Mouse (Mus musculus): ENCODE results near the gene Mpv17l.
"Not testable (repeated sequence)": the region's sequence is repeated elsewhere in the genome, so short reads cannot be mapped to it uniquely, and the experiment has no call there.

Gene Mpv17l

DNA sequence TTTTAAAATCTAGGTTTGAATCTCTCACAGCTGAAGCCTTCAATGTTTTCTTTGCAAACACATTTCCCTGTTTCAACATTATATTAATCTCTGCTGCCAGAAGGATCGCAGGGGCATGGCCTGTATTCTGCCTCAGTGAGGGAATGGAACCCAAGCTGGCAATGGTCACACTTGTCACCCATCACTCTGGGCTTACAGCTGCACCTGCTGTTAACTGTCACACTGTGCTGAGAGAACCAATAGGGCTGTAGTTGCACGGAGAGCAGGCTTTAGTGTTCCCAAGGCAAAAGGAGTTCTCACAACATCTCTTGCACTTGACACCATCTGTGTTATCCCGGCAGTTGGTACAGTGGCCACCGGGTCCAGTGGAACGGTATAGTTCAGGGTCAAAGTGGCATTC is 17.1 kb downstream of the Mpv17l start:
- TF ChIP-seq CTCF (conservative IDR thresholded peaks at IDR 0.05; ENCODE audit: low read length) (no peak), NANOG (IDR thresholded peaks at IDR 0.05; ENCODE audit: borderline replicate concordance, low read length) (no peak), POU5F1 (IDR thresholded peaks at IDR 0.05; ENCODE audit: borderline replicate concordance, low read length) (no peak)
- peaks cover 14% of the 10 kb centered on the region for H3K4me1 ChIP-seq (replicated peaks; ENCODE audit: low read depth, low read length)
- H3K4me3 ChIP-seq (replicated peaks; ENCODE audit: low read length) = no peak overlapping the region
- H3K36me3 ChIP-seq (ENCODE audit: insufficient read depth, low read length) = no peaks in the 10 kb centered on the region
- no peaks in the 10 kb centered on the region for H3K27me3 ChIP-seq (ENCODE audit: insufficient read depth, low read length)
- H3K9me3 ChIP-seq (ENCODE audit: low read length) = peaks cover 10% of the 10 kb centered on the region

DNA sequence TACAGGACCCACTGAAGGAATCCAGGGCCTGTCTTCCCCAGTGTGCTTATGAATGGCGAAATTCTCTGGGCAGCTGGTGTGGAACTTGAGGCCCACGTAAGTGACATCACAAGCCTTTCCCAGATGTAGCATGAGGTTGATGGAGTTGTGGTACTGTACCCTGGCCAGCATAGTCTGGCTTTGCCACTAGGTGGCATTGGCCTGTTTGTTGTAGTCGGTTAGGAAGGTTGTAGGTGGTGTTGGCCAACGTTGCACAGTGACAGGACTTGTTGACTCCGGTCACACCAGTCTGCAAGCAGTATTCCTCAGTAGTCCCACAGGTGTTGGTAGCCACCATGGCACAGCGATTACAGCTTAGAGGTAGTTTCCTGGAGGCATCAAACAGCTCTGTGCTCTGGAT is 18.1 kb downstream of the Mpv17l start:
- Histone ChIP-seq H3K9me3 (ENCODE audit: low read length) (peaks cover 10% of the 10 kb centered on the region), H3K27me3 (ENCODE audit: insufficient read depth, low read length) (no peaks in the 10 kb centered on the region), H3K4me3 (replicated peaks; ENCODE audit: low read length) (no peak overlapping the region), H3K36me3 (ENCODE audit: insufficient read depth, low read length) (no peaks in the 10 kb centered on the region), H3K4me1 (replicated peaks; ENCODE audit: low read depth, low read length) (peaks cover 14% of the 10 kb centered on the region)
- TF ChIP-seq POU5F1 (IDR thresholded peaks at IDR 0.05; ENCODE audit: borderline replicate concordance, low read length) (no peak), CTCF (conservative IDR thresholded peaks at IDR 0.05; ENCODE audit: low read length) (peak; percentile 75)

DNA sequence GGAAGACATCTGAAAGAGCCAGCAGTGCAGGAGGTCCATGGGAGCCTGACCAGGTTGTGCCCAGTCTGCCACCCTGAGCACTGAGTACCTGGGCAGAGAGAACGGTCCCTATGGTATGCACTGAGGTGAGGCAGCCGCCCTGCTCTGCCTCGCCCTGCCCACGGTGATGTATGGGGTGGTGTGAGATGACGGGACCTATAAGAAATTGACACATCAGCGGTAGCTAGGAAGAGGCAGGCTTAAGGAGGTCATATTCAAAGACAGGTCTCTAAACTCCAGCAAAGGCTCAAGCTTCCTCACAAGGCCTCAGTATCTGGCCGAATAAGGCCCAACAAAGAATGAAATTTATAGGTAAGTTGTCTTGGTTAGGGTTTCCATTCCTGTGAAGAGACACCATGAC is 18.8 kb downstream of the Mpv17l start:
- Histone ChIP-seq H3K27me3 (ENCODE audit: insufficient read depth, low read length) (no peaks in the 10 kb centered on the region), H3K4me1 (replicated peaks; ENCODE audit: low read depth, low read length) (peaks cover 14% of the 10 kb centered on the region), H3K36me3 (ENCODE audit: insufficient read depth, low read length) (no peaks in the 10 kb centered on the region), H3K9me3 (ENCODE audit: low read length) (peaks cover 10% of the 10 kb centered on the region), H3K4me3 (replicated peaks; ENCODE audit: low read length) (no peak overlapping the region)
- TF ChIP-seq CTCF (conservative IDR thresholded peaks at IDR 0.05; ENCODE audit: low read length) (no peak), POU5F1 (IDR thresholded peaks at IDR 0.05; ENCODE audit: borderline replicate concordance, low read length) (no peak), NANOG (IDR thresholded peaks at IDR 0.05; ENCODE audit: borderline replicate concordance, low read length) (no peak)

DNA sequence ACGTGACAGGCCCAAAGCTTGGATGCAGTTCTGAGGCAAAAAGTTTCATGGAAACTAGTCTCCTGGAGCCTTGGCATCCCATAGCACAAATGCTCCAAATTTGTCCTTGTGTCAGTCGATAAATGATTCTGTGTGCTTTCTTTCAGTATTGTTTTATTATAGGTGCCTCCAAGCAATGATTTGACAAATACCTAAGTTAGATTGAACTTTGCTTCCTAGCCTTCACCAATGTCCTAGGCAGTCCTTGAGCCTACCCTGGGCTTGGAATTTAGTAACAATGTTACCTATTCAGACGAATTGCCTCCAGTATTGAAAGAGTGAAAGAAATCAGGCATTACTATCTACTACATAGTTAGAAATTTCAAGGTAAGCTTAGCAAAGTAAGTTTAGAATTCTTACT is 19.5 kb downstream of the Mpv17l start:
- not testable (repeated sequence) for H3K36me3 ChIP-seq (ENCODE audit: insufficient read depth, low read length); H3K4me3 ChIP-seq (replicated peaks; ENCODE audit: low read length); H3K27me3 ChIP-seq (ENCODE audit: insufficient read depth, low read length); H3K9me3 ChIP-seq (ENCODE audit: low read length)
- H3K4me1 ChIP-seq (replicated peaks; ENCODE audit: low read depth, low read length) = peaks cover 14% of the 10 kb centered on the region

DNA sequence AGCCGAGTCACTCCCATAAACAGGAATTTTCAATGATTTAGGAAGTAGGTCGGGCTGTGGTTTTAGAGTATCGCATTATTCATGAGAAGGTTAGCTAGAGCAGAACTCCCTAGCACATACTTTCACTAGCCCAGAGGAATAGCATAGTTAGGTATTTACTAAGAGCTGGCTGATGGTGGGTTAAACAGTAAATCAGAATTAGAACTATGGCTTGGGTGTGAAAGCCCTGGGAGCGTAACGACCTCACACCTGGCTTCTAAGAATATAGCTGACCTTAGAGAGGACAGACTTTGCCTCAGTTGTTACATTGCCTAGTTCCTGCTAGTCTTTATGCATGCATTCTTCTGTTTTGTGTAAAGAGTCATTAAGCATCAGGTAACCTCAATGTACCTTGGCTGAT is 20.0 kb downstream of the Mpv17l start:
- not testable (repeated sequence) for H3K27me3 ChIP-seq (ENCODE audit: insufficient read depth, low read length); H3K9me3 ChIP-seq (ENCODE audit: low read length); H3K36me3 ChIP-seq (ENCODE audit: insufficient read depth, low read length); H3K4me3 ChIP-seq (replicated peaks; ENCODE audit: low read length)
- peaks cover 14% of the 10 kb centered on the region for H3K4me1 ChIP-seq (replicated peaks; ENCODE audit: low read depth, low read length)

DNA sequence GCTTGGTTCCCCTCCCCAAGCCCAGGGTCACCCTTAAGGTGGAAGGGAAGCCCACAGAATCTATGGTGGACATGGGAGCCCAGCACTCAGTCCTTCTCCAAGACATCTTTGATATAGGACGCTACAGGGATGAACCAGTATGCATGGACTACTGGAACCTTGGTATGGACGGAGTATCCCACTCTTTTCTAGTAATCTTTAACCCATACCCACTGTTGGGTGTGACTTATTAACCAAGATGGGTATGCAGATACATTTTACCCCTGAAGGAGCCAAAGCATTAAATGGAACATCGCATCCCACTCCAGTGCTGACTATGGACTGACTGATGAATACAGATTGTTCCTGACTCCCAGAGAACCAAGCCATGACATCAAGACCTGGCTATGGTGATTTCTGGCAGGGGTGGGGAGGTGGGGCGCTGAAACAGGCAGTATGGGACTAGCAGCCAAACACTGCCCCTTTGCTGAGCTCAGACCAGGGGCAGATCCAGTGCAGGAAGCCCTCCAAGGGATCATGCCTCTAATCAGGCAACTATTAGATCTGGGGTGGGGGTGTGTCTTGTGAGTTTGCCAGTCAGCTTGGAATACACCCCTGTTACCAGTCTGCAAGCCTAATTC is 24.6 kb downstream of the Mpv17l start:
- peaks cover 7% of the 10 kb centered on the region for H3K36me3 ChIP-seq (ENCODE audit: insufficient read depth, low read length)
- peaks cover 35% of the 10 kb centered on the region for H3K9me3 ChIP-seq (ENCODE audit: low read length)
- no peak for TF ChIP-seq NANOG (IDR thresholded peaks at IDR 0.05; ENCODE audit: borderline replicate concordance, low read length)
- no peak for TF ChIP-seq POU5F1 (IDR thresholded peaks at IDR 0.05; ENCODE audit: borderline replicate concordance, low read length)
- no peak for TF ChIP-seq CTCF (conservative IDR thresholded peaks at IDR 0.05; ENCODE audit: low read length)
- H3K4me1 ChIP-seq (replicated peaks; ENCODE audit: low read depth, low read length) = no peaks in the 10 kb centered on the region
- H3K4me3 ChIP-seq (replicated peaks; ENCODE audit: low read length) = no peak overlapping the region
- H3K27me3 ChIP-seq (ENCODE audit: insufficient read depth, low read length) = no peaks in the 10 kb centered on the region

DNA sequence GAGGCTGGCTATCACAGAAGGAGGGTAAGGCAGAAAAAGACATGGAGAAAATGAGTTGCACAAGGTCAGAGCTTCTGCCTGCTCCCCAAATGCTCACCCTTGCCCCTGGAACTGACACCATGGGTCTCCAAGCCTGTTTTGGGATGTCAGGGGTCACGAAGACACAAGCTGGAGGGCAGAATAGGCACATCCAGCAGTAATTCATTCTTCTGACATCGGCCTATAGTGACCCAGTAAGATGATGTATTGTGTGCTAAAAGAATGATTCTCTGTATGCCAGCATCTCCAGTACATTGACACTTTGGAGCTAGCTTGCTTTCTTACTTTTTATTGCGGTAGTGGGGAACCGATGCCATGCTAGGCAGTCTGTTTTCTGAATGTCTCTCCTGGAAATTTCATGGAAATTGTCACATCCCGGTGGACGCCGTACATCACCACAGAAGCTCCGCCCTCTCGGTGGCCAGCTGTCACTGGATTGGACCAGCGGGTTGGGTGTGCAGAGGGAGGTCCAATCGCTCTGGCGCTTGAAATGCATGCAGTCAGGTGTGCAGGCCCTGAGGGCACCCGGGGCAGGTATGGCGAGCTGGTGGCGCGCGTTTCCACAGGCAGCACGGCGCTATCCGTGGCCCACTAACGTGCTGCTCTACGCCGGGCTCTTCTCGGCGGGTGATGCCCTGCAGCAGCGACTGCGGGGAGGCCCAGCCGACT is 37.3 kb downstream of the Mpv17l start:
- TF ChIP-seq POU5F1 (IDR thresholded peaks at IDR 0.05; ENCODE audit: borderline replicate concordance, low read length) = no peak
- TF ChIP-seq CTCF (conservative IDR thresholded peaks at IDR 0.05; ENCODE audit: low read length) = no peak
- no peak for TF ChIP-seq NANOG (IDR thresholded peaks at IDR 0.05; ENCODE audit: borderline replicate concordance, low read length)
- peaks cover 13% of the 10 kb centered on the region for H3K27me3 ChIP-seq (ENCODE audit: insufficient read depth, low read length)
- peaks cover 4% of the 10 kb centered on the region; the same call in 1 of the 2 replicates for H3K36me3 ChIP-seq (ENCODE audit: insufficient read depth, low read length)
- H3K9me3 ChIP-seq (ENCODE audit: low read length) = 0 out of 2 replicates have a peak, but pooled peaks cover 4% of the 10 kb centered on the region
- peak overlapping the region; percentile 90 for H3K4me3 ChIP-seq (replicated peaks; ENCODE audit: low read length)
- H3K4me1 ChIP-seq (replicated peaks; ENCODE audit: low read depth, low read length) = peaks cover 30% of the 10 kb centered on the region

DNA sequence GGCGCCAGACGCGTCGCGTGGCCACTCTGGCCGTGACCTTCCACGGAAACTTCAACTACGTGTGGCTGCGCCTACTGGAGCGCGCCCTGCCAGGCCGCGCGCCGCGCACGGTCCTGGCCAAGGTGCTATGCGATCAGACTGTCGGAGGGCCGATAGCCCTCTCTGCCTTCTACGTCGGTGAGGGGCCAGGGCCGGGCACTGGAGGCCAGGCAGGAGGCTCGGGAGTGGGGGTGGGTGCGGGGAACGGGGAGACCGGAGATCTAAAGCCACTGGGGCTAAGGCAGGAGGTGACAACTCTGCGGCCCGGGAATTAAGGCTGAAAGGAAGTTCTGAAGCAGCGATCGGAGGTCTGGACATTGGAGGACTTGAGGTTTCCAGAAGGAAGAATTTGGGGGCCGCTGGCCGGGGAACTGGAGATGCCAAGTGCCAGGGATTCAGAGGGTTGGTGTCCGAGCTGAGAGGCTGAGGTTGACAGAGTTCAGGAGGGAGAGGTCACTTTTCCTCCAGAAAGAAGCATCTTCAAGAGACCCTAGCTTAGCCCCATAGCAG is 38.0 kb downstream of the Mpv17l start:
- Histone ChIP-seq H3K36me3 (ENCODE audit: insufficient read depth, low read length) (peaks cover 4% of the 10 kb centered on the region; the same call in 1 of the 2 replicates), H3K27me3 (ENCODE audit: insufficient read depth, low read length) (peaks cover 13% of the 10 kb centered on the region), H3K4me1 (replicated peaks; ENCODE audit: low read depth, low read length) (peaks cover 30% of the 10 kb centered on the region), H3K9me3 (ENCODE audit: low read length) (0 out of 2 replicates have a peak, but pooled peaks cover 4% of the 10 kb centered on the region), H3K4me3 (replicated peaks; ENCODE audit: low read length) (peak overlapping the region; percentile 90)
- no peak for TF ChIP-seq CTCF (conservative IDR thresholded peaks at IDR 0.05; ENCODE audit: low read length)
- no peak for TF ChIP-seq POU5F1 (IDR thresholded peaks at IDR 0.05; ENCODE audit: borderline replicate concordance, low read length)
- no peak for TF ChIP-seq NANOG (IDR thresholded peaks at IDR 0.05; ENCODE audit: borderline replicate concordance, low read length)

DNA sequence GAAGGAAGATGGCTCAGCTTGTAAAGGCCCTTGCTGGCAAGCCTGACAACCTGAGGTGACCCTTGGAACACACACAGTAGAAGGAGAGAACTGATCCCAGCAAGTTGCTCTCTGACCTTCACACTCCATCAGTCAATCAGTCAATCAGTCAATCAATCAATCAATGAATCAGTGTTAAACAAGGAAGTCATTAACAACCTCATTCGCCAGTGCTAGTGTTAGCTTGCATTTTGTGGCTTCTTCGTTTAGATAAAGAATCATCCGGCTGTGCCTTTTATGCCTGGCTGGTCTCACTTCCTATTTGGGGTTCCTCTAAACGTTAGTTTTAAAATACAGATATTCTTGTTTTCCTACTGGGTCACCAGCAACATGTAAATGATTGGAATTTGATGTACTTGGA is 41.2 kb downstream of the Mpv17l start:
- Histone ChIP-seq H3K4me1 (replicated peaks; ENCODE audit: low read depth, low read length) (peaks cover 33% of the 10 kb centered on the region), H3K4me3 (replicated peaks; ENCODE audit: low read length) (no peak overlapping the region), H3K27me3 (ENCODE audit: insufficient read depth, low read length) (peaks cover 13% of the 10 kb centered on the region), H3K9me3 (ENCODE audit: low read length) (peaks cover 7% of the 10 kb centered on the region), H3K36me3 (ENCODE audit: insufficient read depth, low read length) (peaks cover 23% of the 10 kb centered on the region)
- peak; percentile 79; the same call in 1 of the 2 replicates for TF ChIP-seq NANOG (IDR thresholded peaks at IDR 0.05; ENCODE audit: borderline replicate concordance, low read length)
- no peak for TF ChIP-seq CTCF (conservative IDR thresholded peaks at IDR 0.05; ENCODE audit: low read length)
